In genomic region chr11:69322693-69323471, GRCm38 (mm10) we compare ENCODE assay signal across 8 mouse cellular contexts. TPM values are rescaled to one million over a fixed set of nuclear protein-coding genes. Genes with fewer than 3 reads are reported as not detected.
DNase-seq lines count a peak whose midpoint lies in the region; ATAC-seq and TF ChIP-seq lines count a peak whose summit lies in the region.

No protein-coding gene starts in this region.

- peak overlapping the region; percentile 84 for H3K4me2 ChIP-seq in limb, embryonic 12.5 days

- intact Hi-C loops in gastrocnemius, adult 2 months (cut with DNase I) = loop anchor here (5.0 kb wide), 1 partner anchor 64 kb away; no protein-coding TSS in a partner anchor
- intact Hi-C loops in gastrocnemius, postnatal 14 days (cut with DNase I; ENCODE audit: low total_unique reads) = no loop called here

- peak; percentile 3; the same call in 1 of the 2 replicates for ATAC-seq in erythroblast, adult 5-6 weeks (replicated peaks; ENCODE audit: low FRiP score, poor library complexity, severe bottlenecking)
- no peak for ATAC-seq in limb, embryonic 12.5 days (ENCODE audit: insufficient number of reproducible peaks, insufficient read depth, low FRiP score, low TSS enrichment, low read depth)
- ATAC-seq in granulocyte monocyte progenitor cell, adult 5-6 weeks (replicated peaks; ENCODE audit: poor library complexity, severe bottlenecking) = no peak

- no peak for DNase-seq in gastrocnemius, adult 2 months
- DNase-seq in gastrocnemius, postnatal 14 days = no peak
- DNase-seq in splenic B cell, adult 2 months (ENCODE audit: low read depth, low spot score) = peak; percentile 23
- no peak for DNase-seq in adrenal gland, postnatal 14 days

- WGBS in limb, embryonic 12.5 days = 23% methylated on average over 18 of the region's 18 CpGs

- H3ac ChIP-seq in C2C12 (ENCODE audit: control insufficient read depth, insufficient read length, low read depth) = peak overlapping the region; percentile 66

- H3K4me1 ChIP-seq in limb, embryonic 12.5 days (replicated peaks) = peaks cover 44% of the 10 kb centered on the region

- peak overlapping the region; percentile 81 for H3K9ac ChIP-seq in limb, embryonic 12.5 days (replicated peaks)

- H3K27ac ChIP-seq in gastrocnemius, adult 2 months = peak overlapping the region; percentile 90
- H3K27ac ChIP-seq in limb, embryonic 12.5 days = peak overlapping the region; percentile 93

- H3K79me2 ChIP-seq in C2C12 (ENCODE audit: control insufficient read depth, insufficient read depth) = peaks cover 33% of the 10 kb centered on the region

- peak overlapping the region; percentile 87 for H3K4me3 ChIP-seq in gastrocnemius, adult 2 months
- H3K4me3 ChIP-seq in C2C12 (ENCODE audit: insufficient read depth, poor library complexity, severe bottlenecking) = peak overlapping the region; percentile 67
- H3K4me3 ChIP-seq in limb, embryonic 12.5 days (replicated peaks) = peak overlapping the region; percentile 61

- no peak for TF ChIP-seq CTCF in gastrocnemius, adult 2 months (IDR thresholded peaks at IDR 0.05)
- TF ChIP-seq CTCF in C2C12 (IDR thresholded peaks at IDR 0.05; ENCODE audit: control insufficient read depth, insufficient read depth, insufficient read length) = no peak

- H3K27me3 ChIP-seq in C2C12 (ENCODE audit: control insufficient read depth, insufficient read depth, insufficient read length) = no peaks in the 10 kb centered on the region
- peaks cover 18% of the 10 kb centered on the region for H3K27me3 ChIP-seq in limb, embryonic 12.5 days
- no peaks in the 10 kb centered on the region; the same call in 1 of the 2 replicates for H3K27me3 ChIP-seq in splenic B cell, adult 2 months (ENCODE audit: control insufficient read depth, insufficient read depth, low read length, poor library complexity, severe bottlenecking)

- H3K79me3 ChIP-seq in C2C12 (ENCODE audit: low read depth) = no peaks in the 10 kb centered on the region

- H3K36me3 ChIP-seq in C2C12 (ENCODE audit: control insufficient read depth, insufficient read depth) = peaks cover 22% of the 10 kb centered on the region
- H3K36me3 ChIP-seq in limb, embryonic 12.5 days = peaks cover 30% of the 10 kb centered on the region
- no peaks in the 10 kb centered on the region for H3K36me3 ChIP-seq in splenic B cell, adult 2 months (ENCODE audit: control insufficient read depth, insufficient read depth, low read length, poor library complexity, severe bottlenecking)

- no peaks in the 10 kb centered on the region for H3K9me3 ChIP-seq in limb, embryonic 12.5 days

TF ChIP-seq in C2C12, 6 proteins besides CTCF, POLR2A, EP300 and RAD21:
- no peak for TF ChIP-seq MAX (IDR thresholded peaks at IDR 0.05)
- TF ChIP-seq MYOD1 (IDR thresholded peaks at IDR 0.05; ENCODE audit: control insufficient read depth, insufficient read length, low read depth) = peak; percentile 9

RNA-seq across cellular contexts. Expression of gene Cntrob, which starts 0.7 kb away (rescaled TPM):
- 1 to 10 TPM; 1.4 to 2.0 TPM for total RNA-seq in gastrocnemius, adult 2 months (2021)
- 1 to 10 TPM; 2.5 to 3.2 TPM for total RNA-seq in gastrocnemius, postnatal 14 days (2021)
- 9.9 TPM for polyA plus RNA-seq in C2C12 (2012; fragmentation: generic; extraction: Trizol)
- total RNA-seq in erythroblast, adult 5-6 weeks (2015; ENCODE audit: low replicate concordance) = 2.9 and 7.3 TPM in 2 replicates
- 16.9 and 24.4 TPM in 2 replicates for total RNA-seq in erythroblast, adult 5-6 weeks (2017; ENCODE audit: low replicate concordance)
- 36.0 and 37.2 TPM in 2 replicates for polyA plus RNA-seq in limb, embryonic 12.5 days (2016; fragmentation: Nextera tagmentation; extraction: Ambion mirVana)
- total RNA-seq in adrenal gland, postnatal 14 days (2021) = 9.0 and 10.7 TPM in 2 replicates
- 30.7 and 36.3 TPM in 2 replicates for total RNA-seq in granulocyte monocyte progenitor cell, adult 5-6 weeks (2014; fragmentation: Nextera tagmentation)
- total RNA-seq in granulocyte monocyte progenitor cell, adult 5-6 weeks (2017) = 21.3 and 24.2 TPM in 2 replicates

RNA-seq across cellular contexts. Expression of gene Trappc1, which starts 0.9 kb away (rescaled TPM):
- 10 to 100 TPM; 37.7 to 46.4 TPM for total RNA-seq in gastrocnemius, adult 2 months (2021)
- 10 to 100 TPM; 52.3 to 54.1 TPM for total RNA-seq in gastrocnemius, postnatal 14 days (2021)
- 114 TPM for polyA plus RNA-seq in C2C12 (2012; fragmentation: generic; extraction: Trizol)
- total RNA-seq in erythroblast, adult 5-6 weeks (2015; ENCODE audit: low replicate concordance) = 33.2 and 43.7 TPM in 2 replicates
- 12.7 and 24.8 TPM in 2 replicates for total RNA-seq in erythroblast, adult 5-6 weeks (2017; ENCODE audit: low replicate concordance)
- polyA plus RNA-seq in limb, embryonic 12.5 days (2016; fragmentation: Nextera tagmentation; extraction: Ambion mirVana) = 136 and 151 TPM in 2 replicates
- total RNA-seq in adrenal gland, postnatal 14 days (2021) = 82.9 and 83.2 TPM in 2 replicates
- 89.2 and 132 TPM in 2 replicates for total RNA-seq in granulocyte monocyte progenitor cell, adult 5-6 weeks (2014; fragmentation: Nextera tagmentation)
- total RNA-seq in granulocyte monocyte progenitor cell, adult 5-6 weeks (2017) = 92.6 and 103 TPM in 2 replicates

RNA-seq across cellular contexts. Expression of gene Kcnab3, which starts 3.2 kb away (rescaled TPM):
- not detected for total RNA-seq in gastrocnemius, adult 2 months (2021)
- under 1 TPM; 0.18 to 0.24 TPM for total RNA-seq in gastrocnemius, postnatal 14 days (2021)
- 3.2 TPM for polyA plus RNA-seq in C2C12 (2012; fragmentation: generic; extraction: Trizol)
- total RNA-seq in erythroblast, adult 5-6 weeks (2015; ENCODE audit: low replicate concordance) = not detected in 2 replicates
- not detected in 2 replicates for total RNA-seq in erythroblast, adult 5-6 weeks (2017; ENCODE audit: low replicate concordance)
- 1.9 and 2.5 TPM in 2 replicates for polyA plus RNA-seq in limb, embryonic 12.5 days (2016; fragmentation: Nextera tagmentation; extraction: Ambion mirVana)
- 6.6 and 6.9 TPM in 2 replicates for total RNA-seq in adrenal gland, postnatal 14 days (2021)
- not detected in 2 replicates for total RNA-seq in granulocyte monocyte progenitor cell, adult 5-6 weeks (2014; fragmentation: Nextera tagmentation)
- total RNA-seq in granulocyte monocyte progenitor cell, adult 5-6 weeks (2017) = 0.09 TPM in 1 of 2 replicates, not detected in the other

RNA-seq across cellular contexts. Expression of gene Rnf227, which starts 17.4 kb away (rescaled TPM):
- total RNA-seq in gastrocnemius, adult 2 months (2021) = not detected
- total RNA-seq in gastrocnemius, postnatal 14 days (2021) = under 1 TPM; 0.35 to 0.68 TPM
- polyA plus RNA-seq in C2C12 (2012; fragmentation: generic; extraction: Trizol) = 3.9 TPM
- 1.7 and 15.2 TPM in 2 replicates for total RNA-seq in erythroblast, adult 5-6 weeks (2015; ENCODE audit: low replicate concordance)
- total RNA-seq in erythroblast, adult 5-6 weeks (2017; ENCODE audit: low replicate concordance) = 0.70 and 3.2 TPM in 2 replicates
- 23.7 and 28.2 TPM in 2 replicates for polyA plus RNA-seq in limb, embryonic 12.5 days (2016; fragmentation: Nextera tagmentation; extraction: Ambion mirVana)
- 4.1 and 5.4 TPM in 2 replicates for total RNA-seq in adrenal gland, postnatal 14 days (2021)
- total RNA-seq in granulocyte monocyte progenitor cell, adult 5-6 weeks (2014; fragmentation: Nextera tagmentation) = 5.4 and 6.7 TPM in 2 replicates
- 4.5 and 7.6 TPM in 2 replicates for total RNA-seq in granulocyte monocyte progenitor cell, adult 5-6 weeks (2017)

RNA-seq across cellular contexts. Expression of gene Chd3, which starts 46.3 kb away (rescaled TPM):
- total RNA-seq in gastrocnemius, adult 2 months (2021) = 1 to 10 TPM; 6.8 to 9.4 TPM
- 10 to 100 TPM; 25.5 to 28.7 TPM for total RNA-seq in gastrocnemius, postnatal 14 days (2021)
- 100 TPM for polyA plus RNA-seq in C2C12 (2012; fragmentation: generic; extraction: Trizol)
- 7.9 and 9.8 TPM in 2 replicates for total RNA-seq in erythroblast, adult 5-6 weeks (2015; ENCODE audit: low replicate concordance)
- 16.8 and 18.5 TPM in 2 replicates for total RNA-seq in erythroblast, adult 5-6 weeks (2017; ENCODE audit: low replicate concordance)
- 121 and 124 TPM in 2 replicates for polyA plus RNA-seq in limb, embryonic 12.5 days (2016; fragmentation: Nextera tagmentation; extraction: Ambion mirVana)
- 109 and 118 TPM in 2 replicates for total RNA-seq in adrenal gland, postnatal 14 days (2021)
- total RNA-seq in granulocyte monocyte progenitor cell, adult 5-6 weeks (2014; fragmentation: Nextera tagmentation) = 37.0 and 59.8 TPM in 2 replicates
- 26.9 and 37.7 TPM in 2 replicates for total RNA-seq in granulocyte monocyte progenitor cell, adult 5-6 weeks (2017)
